Mouse (Mus musculus) retina, postnatal 7 days (tissue): Measurements from ENCODE around the gene Polm.
"Not testable (repeated sequence)": the region's sequence is repeated elsewhere in the genome, so short reads cannot be mapped to it uniquely, and the experiment has no call there.

Source experiments
- DNase-seq: peaks from one replicate; pipeline ENCODE4 v3.0.0-alpha.2; 2012; ENCODE audit warnings: low read depth, low spot score

The Polm gene

DNA sequence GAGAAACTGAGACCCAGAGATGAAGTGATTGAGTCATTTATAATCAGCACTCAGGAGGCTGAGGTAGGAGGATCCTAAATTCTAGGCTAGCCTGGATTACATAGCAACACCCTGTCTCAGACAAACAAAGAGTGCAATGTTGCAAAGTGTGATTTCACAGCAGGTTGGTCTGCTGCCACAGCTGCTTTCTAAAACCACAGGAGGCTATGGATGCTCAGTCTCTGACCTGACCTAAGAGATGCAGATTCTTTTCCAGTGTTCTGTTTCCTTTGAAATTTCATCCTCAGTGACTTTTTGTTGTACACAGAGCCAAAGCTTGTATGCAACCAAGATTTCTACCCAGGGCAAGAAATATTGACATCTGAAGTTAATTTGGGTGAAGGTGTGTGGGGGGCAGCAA is 17.7 kb upstream of the Polm start:
- no peak for DNase-seq

DNA sequence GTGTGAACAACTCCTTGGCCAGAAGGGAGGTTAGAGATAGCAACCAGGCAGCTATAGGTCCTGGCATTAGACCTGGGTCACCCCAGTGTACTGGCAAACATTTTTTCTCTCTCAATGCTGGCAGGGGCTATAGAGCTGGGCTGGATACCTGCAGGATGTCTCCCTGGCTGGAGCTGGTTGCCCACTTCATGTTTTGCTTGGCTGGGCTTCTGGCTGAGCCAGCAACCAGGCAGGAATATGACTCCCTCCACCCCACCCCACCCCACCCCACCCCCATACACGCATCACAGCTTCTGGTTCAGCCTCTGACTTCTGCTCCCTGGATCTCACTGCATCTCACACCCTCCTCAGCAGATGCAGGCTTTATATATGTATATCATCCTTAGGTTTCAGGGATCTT is 14.5 kb upstream of the Polm start:
- no peak for DNase-seq

GRCm38 (mm10) chr11:5851021-5851736 is 13.4 kb upstream of the Polm start:
- no peak for DNase-seq

- DNase-seq = no peak
These were observed 12.6 kb upstream of the Polm start for GRCm38 (mm10) chr11:5850452-5850851.

GRCm38 (mm10) chr11:5849316-5849715 is 11.5 kb upstream of the Polm start:
- no peak for DNase-seq

GRCm38 (mm10) chr11:5848741-5849140 is 10.9 kb upstream of the Polm start:
- no peak for DNase-seq

GRCm38 (mm10) chr11:5846639-5847345 is 9.0 kb upstream of the Polm start:
- DNase-seq = no peak

- DNase-seq = no peak
These were observed 5.3 kb upstream of the Polm start for GRCm38 (mm10) chr11:5843131-5843530.

GRCm38 (mm10) chr11:5841751-5842150 is 3.9 kb upstream of the Polm start:
- DNase-seq = no peak

- DNase-seq = no peak
These were observed 2.5 kb upstream of the Polm start for GRCm38 (mm10) chr11:5840346-5840745.

DNA sequence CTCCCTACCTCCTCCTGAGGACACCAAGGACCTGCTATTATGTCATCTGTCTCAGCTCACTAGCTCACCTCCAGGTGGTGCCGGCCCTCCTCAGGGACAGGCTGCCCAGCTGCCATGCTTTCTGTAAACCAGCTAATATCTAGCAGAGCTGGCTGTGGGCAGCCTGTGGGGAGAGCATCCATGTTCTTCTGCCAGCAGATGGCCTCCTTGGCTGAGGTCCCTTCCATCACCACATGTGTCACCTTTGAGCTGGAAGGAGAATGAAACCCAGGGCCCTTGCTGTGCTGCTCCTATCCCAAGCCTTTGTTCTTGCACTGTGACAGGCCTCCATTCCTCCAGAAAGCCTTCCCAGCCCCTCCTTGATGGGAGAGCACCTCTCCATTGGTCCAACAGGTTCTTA is 1.7 kb downstream of the Polm start:
- no peak for DNase-seq

DNA sequence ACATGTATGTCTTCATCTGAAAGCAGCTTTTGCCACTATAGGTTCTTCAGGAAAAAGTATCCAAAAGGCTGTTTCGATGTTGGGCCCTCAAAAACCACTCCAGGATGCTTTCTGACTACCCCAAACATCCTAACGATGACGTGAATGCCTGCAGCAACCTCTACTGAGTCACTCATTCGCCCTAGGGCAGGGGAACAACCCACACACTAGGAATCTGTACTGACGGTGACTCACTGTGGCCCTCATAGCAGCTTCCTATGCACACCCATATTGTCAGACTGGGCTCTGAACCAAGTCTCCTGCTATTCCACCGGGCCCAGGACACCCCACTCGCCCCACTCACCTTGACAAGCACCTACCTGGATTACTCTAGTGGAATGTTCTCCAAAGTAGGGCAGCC is 2.8 kb downstream of the Polm start:
- no peak for DNase-seq

DNA sequence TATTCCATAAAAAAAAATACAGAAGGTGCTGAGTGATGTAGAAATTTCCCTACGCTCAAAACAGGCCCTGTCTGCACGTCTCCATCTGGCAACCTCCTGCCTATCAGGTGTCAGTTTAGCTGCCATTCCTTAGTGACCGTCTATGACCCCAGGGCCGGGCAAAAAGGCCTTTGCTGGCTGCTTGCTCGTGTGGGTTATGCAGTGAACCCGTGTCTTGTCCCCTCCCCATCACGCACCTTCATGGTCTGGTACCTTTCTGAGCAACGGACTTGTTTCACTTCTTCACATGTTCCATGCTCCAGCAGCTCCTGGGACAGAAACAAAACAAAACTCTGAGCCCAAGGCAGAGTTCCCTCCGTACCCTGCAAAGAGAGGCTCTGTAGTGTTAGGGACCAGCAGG is 3.3 kb downstream of the Polm start:
- no peak for DNase-seq

- no peak for DNase-seq
These were observed 8.5 kb downstream of the Polm start for GRCm38 (mm10) chr11:5829327-5829726.

GRCm38 (mm10) chr11:5828509-5829191 is 9.2 kb downstream of the Polm start:
- no peak for DNase-seq

GRCm38 (mm10) chr11:5827931-5828330 is 9.9 kb downstream of the Polm start:
- DNase-seq = no peak

DNA sequence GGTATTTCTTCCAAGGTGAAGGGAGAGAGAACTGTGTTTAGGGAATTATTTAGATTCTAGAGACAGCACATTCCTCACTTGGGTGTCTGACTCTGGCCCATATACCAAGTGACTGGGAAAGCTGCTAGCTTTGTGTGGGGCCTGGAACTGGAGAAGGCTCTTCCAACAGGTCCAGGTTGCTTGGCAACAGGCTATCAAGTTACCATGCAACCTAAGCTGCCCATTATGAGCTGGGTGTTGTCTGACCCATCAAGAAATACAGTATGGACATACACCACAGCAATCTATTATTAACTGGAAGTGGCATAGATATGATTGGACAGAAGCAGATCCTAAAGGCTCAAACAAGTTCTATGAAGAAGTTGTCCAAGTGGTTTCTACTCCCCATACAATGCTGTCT is 12.4 kb downstream of the Polm start:
- DNase-seq = no peak

GRCm38 (mm10) chr11:5819223-5819622 is 18.6 kb downstream of the Polm start:
- no peak for DNase-seq

DNA sequence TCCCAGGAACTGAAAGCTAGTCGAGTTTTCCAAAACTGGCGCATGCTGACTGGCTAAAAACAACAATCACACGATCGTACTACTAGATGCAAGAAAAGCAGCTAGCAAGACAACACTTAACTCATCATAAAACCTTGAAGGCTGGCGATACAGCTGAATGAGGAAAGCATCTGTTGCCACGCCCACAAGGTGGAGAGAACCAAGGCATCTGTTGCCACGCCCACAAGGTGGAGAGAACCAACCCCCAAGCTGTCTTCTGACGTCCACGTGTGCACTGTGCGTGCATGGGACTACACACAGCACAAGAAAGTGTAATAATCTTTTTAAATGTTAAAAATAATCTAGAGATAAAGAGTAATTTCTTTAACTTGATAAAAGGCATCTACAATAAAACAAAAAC is 24.4 kb downstream of the Polm start:
- no peak for DNase-seq

DNA sequence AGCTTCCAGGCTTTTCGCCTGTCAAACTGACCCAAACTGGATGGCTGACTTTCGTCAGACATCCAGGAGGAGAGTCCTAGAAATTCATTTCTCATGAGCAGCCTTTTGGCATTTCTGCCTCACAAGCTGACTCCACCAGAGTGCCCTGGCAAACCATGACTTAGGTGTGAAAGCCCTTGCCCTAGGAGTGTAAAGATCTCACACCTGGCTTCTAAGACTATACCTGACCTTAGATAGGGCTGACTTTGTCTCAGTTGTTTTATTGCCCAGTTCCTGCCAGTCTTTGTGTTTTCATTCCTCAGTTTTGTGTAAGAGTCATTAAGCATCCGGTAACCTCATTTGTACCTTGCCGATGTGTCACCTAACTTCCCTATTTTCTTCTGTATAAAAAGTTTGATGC is 28.3 kb downstream of the Polm start:
- DNase-seq = not testable (repeated sequence)

- no peak for DNase-seq
These were observed 29.9 kb downstream of the Polm start for GRCm38 (mm10) chr11:5807956-5808355.

DNA sequence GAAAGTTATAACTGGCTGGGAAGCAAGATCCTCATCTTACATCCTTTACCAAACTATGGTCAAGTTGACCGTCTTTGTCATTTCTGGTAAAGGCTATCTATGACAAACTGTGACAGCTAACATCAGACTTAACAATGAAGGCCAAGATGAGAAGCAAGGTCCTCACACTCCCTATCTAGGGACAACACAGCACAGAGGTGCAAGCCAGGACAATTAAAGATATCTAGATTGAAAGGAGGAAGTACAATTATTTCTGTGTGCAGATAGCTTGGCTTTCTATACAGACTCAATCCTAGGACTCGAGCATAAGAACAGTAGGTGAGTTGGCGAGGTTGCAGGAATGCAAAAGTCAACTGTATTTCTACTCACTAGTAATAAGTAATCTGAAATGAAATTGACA is 32.1 kb downstream of the Polm start:
- DNase-seq = no peak

GRCm38 (mm10) chr11:5804174-5804573 is 33.6 kb downstream of the Polm start:
- DNase-seq = no peak
